Mouse (Mus musculus): ENCODE results near the gene Thap8. TPM values are rescaled to one million over a fixed set of nuclear protein-coding genes. Genes with fewer than 3 reads are reported as not detected.
A peak's percentile ranks its signal among the peaks of the same experiment; 100 is the strongest.

The Thap8 gene
- polyA plus RNA-seq, 1 experiment from 2014 or later, result 0.22 TPM

GRCm38 (mm10) chr7:30322285-30322667 lies 42.4 kb downstream of the Thap8 start:
- under 1% methylated on average over 20 of the region's 20 CpGs for WGBS
- Histone ChIP-seq H3K9ac (ENCODE audit: low read depth, low read length) (peak overlapping the region; percentile 79), H3K27ac (ENCODE audit: low read length) (peak overlapping the region; percentile 89), H3K36me3 (ENCODE audit: control insufficient read depth, insufficient read depth, low read length) (no peaks in the 10 kb centered on the region), H3K27me3 (replicated peaks; ENCODE audit: control insufficient read depth, insufficient read depth, low read length) (no peaks in the 10 kb centered on the region), H3K9me3 (ENCODE audit: control insufficient read depth, low read length) (0 out of 2 replicates have a peak, but pooled peaks cover 3% of the 10 kb centered on the region), H3K4me1 (ENCODE audit: control insufficient read depth, insufficient read depth, low read length) (peaks cover 4% of the 10 kb centered on the region), H3K4me2 (ENCODE audit: low read depth, low read length) (peak overlapping the region; percentile 68), H3K4me3 (ENCODE audit: low read length) (peak overlapping the region; percentile 68)
- ATAC-seq, result peak; percentile 98

- H3K9ac ChIP-seq (ENCODE audit: low read depth, low read length), result peak overlapping the region; percentile 67
- H3K9me3 ChIP-seq (ENCODE audit: control insufficient read depth, low read length), result 0 out of 2 replicates have a peak, but pooled peaks cover 3% of the 10 kb centered on the region
- H3K27me3 ChIP-seq (replicated peaks; ENCODE audit: control insufficient read depth, insufficient read depth, low read length), result no peaks in the 10 kb centered on the region
- peak; percentile 31 for ATAC-seq
- peak overlapping the region; percentile 89 for H3K27ac ChIP-seq (ENCODE audit: low read length)
- peak overlapping the region; percentile 58 for H3K4me2 ChIP-seq (ENCODE audit: low read depth, low read length)
- 23% methylated on average over 6 of the region's 6 CpGs for WGBS
- H3K4me3 ChIP-seq (ENCODE audit: low read length), result peak overlapping the region; percentile 68
- peaks cover 4% of the 10 kb centered on the region for H3K4me1 ChIP-seq (ENCODE audit: control insufficient read depth, insufficient read depth, low read length)
- H3K36me3 ChIP-seq (ENCODE audit: control insufficient read depth, insufficient read depth, low read length), result no peaks in the 10 kb centered on the region
These were observed 43.0 kb downstream of the Thap8 start for GRCm38 (mm10) chr7:30322865-30323264.

DNA sequence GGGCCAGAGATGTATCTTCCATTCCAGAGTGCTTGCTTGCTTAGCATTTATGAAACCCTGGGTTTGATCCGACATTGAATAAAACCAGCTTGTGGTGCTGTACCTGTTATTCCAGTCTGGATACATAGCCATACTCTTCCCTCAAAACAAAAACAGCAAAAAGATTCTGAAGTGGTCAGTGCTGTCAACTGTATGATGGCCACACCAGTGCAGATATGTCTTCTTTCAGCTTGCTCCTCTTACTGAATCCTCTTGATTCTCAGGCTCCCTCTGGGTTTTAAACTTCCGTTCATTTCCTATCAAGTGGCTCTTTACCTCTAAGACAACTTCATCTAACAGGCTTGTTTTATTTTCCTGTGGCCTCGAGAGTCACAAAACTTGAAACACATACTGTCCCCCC lies 43.9 kb downstream of the Thap8 start, which contains the start of gene Sdhaf1:
Gene Sdhaf1, minus strand, starts transcription at position 101 of the 400 bp plus-strand sequence.
- ATAC-seq, result no peak
- Histone ChIP-seq H3K36me3 (ENCODE audit: control insufficient read depth, insufficient read depth, low read length) (no peaks in the 10 kb centered on the region), H3K4me1 (ENCODE audit: control insufficient read depth, insufficient read depth, low read length) (peaks cover 4% of the 10 kb centered on the region)

DNA sequence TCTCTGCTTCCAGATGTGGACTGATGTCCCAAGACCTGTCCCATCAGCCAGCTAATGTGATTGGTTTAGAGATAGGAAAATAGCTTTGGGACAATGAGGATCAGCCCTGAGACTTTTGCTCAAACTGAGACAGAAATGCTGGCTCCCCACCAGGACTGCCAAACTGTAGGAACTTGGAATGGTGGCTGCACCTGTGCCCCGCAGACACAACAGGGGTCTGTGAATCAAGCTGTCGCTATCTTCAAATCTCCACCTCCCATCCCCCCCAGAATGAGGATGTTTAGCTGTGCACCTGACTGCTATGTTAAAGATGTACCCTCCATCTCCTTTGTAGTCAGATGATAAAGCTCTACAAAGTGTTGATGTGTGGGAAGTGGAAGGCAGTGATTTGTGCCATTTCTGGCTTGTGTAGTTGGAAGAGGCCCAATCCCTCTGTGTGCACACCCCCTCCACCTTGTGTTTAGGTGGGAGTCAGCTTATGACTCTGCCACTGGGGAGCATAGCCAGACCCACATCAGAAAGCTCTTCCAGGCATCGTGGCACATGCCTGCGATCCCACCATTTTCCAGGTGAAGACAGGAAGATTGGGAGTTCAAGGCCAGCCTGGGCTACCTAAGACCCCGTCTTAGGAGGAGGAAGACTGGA lies 44.5 kb downstream of the Thap8 start:
- Histone ChIP-seq H3K9me3 (ENCODE audit: control insufficient read depth, low read length) (0 out of 2 replicates have a peak, but pooled peaks cover 3% of the 10 kb centered on the region), H3K4me2 (ENCODE audit: low read depth, low read length) (no peak overlapping the region), H3K27ac (ENCODE audit: low read length) (no peak overlapping the region), H3K27me3 (replicated peaks; ENCODE audit: control insufficient read depth, insufficient read depth, low read length) (no peaks in the 10 kb centered on the region), H3K4me1 (ENCODE audit: control insufficient read depth, insufficient read depth, low read length) (peaks cover 4% of the 10 kb centered on the region), H3K9ac (ENCODE audit: low read depth, low read length) (no peak overlapping the region), H3K36me3 (ENCODE audit: control insufficient read depth, insufficient read depth, low read length) (no peaks in the 10 kb centered on the region), H3K4me3 (ENCODE audit: low read length) (no peak overlapping the region)
- no peak for ATAC-seq
- 88% methylated on average over 5 of the region's 5 CpGs for WGBS

More for the DNA sequence above, 43.9 kb downstream of the Thap8 start, which contains the start of gene Sdhaf1:
- Histone ChIP-seq H3K4me3 (ENCODE audit: low read length) (peak within 1 kb of the TSS; percentile 68), H3K27ac (ENCODE audit: low read length) (peak within 1 kb of the TSS; percentile 89), H3K27me3 (replicated peaks; ENCODE audit: control insufficient read depth, insufficient read depth, low read length) (no peaks in the 10 kb centered on the region), H3K4me2 (ENCODE audit: low read depth, low read length) (peak within 1 kb of the TSS; percentile 58), H3K9me3 (ENCODE audit: control insufficient read depth, low read length) (0 out of 2 replicates have a peak, but pooled peaks cover 3% of the 10 kb centered on the region), H3K9ac (ENCODE audit: low read depth, low read length) (peak within 1 kb of the TSS; percentile 67)
- WGBS, result 78% methylated on average over 3 of the region's 3 CpGs

GRCm38 (mm10) chr7:30325364-30325763 lies 45.5 kb downstream of the Thap8 start:
- no peak for ATAC-seq
- H3K4me2 ChIP-seq (ENCODE audit: low read depth, low read length), result no peak overlapping the region
- 0 out of 2 replicates have a peak, but pooled peaks cover 3% of the 10 kb centered on the region for H3K9me3 ChIP-seq (ENCODE audit: control insufficient read depth, low read length)
- H3K4me3 ChIP-seq (ENCODE audit: low read length), result no peak overlapping the region
- no peaks in the 10 kb centered on the region for H3K36me3 ChIP-seq (ENCODE audit: control insufficient read depth, insufficient read depth, low read length)
- no peaks in the 10 kb centered on the region for H3K27me3 ChIP-seq (replicated peaks; ENCODE audit: control insufficient read depth, insufficient read depth, low read length)
- no peak overlapping the region for H3K9ac ChIP-seq (ENCODE audit: low read depth, low read length)
- peaks cover 4% of the 10 kb centered on the region for H3K4me1 ChIP-seq (ENCODE audit: control insufficient read depth, insufficient read depth, low read length)
- WGBS, result 43% methylated on average over 2 of the region's 2 CpGs
- H3K27ac ChIP-seq (ENCODE audit: low read length), result no peak overlapping the region

DNA sequence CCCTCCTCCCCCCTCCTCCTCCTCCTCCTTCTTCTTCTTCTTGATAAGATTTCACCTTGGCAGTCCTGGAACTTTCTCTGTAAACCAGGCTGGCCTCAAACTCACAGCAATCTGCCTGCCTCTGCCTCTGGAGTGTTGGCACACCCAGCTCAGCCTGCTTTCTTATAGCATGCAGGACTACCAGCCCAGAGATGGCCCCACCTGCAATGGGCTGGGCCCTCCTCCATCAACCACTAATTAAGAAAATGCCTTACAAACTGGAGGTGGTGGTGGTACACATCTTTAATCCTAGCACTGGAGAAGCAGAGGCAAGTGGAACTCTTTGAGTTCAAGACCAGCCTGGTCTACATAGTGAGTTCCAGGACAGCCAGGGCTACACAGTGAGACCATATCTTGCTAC lies 46.5 kb downstream of the Thap8 start:
- no peak for ATAC-seq
- H3K9ac ChIP-seq (ENCODE audit: low read depth, low read length), result no peak overlapping the region
- no peak overlapping the region for H3K27ac ChIP-seq (ENCODE audit: low read length)
- H3K9me3 ChIP-seq (ENCODE audit: control insufficient read depth, low read length), result 0 out of 2 replicates have a peak, but pooled peaks cover 3% of the 10 kb centered on the region
- no peaks in the 10 kb centered on the region for H3K4me1 ChIP-seq (ENCODE audit: control insufficient read depth, insufficient read depth, low read length)
- no peak overlapping the region for H3K4me3 ChIP-seq (ENCODE audit: low read length)
- no peaks in the 10 kb centered on the region for H3K27me3 ChIP-seq (replicated peaks; ENCODE audit: control insufficient read depth, insufficient read depth, low read length)
- no peak overlapping the region for H3K4me2 ChIP-seq (ENCODE audit: low read depth, low read length)
- H3K36me3 ChIP-seq (ENCODE audit: control insufficient read depth, insufficient read depth, low read length), result no peaks in the 10 kb centered on the region

DNA sequence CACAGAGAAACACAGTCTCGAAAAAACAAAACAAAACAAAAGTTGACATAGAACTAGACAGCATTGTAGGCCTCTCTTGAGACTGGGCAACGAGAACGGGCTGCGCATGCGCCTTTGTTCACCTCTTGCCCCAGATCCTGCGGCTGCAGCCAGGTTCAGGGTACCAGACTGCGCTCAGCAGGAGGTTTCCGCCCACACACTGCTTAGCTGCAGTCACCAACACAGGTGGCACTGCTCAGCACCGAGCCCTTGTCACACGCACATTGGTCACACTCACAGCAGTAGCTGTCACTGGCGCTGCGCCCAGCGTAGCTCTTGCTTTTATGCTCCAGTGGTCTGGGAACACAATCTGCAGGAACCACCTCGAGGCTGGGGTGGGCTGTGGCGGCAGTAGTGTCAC lies 47.2 kb downstream of the Thap8 start:
- ATAC-seq, result no peak
- no peak overlapping the region for H3K4me2 ChIP-seq (ENCODE audit: low read depth, low read length)
- WGBS, result 64% methylated on average over 15 of the region's 15 CpGs

DNA sequence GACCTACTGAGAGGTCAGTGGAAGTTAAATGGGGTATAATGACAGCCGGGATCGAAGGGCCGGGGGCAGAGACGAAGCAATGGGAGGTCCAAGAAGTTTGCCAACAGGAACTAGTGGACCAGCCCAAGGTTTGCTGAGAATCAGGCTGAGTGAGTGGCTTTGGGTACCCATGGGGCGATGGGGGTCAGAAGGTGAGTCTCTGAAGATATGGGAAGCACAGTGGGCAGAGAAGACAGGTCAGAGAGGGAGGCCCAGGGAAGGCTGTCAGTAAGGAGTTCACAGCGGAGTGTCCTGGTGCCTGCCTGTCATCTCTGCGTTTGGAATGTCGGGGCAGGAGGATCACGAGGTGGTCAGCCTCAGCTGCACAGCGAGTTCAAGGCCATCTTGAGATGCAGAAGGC lies 48.5 kb downstream of the Thap8 start:
- Histone ChIP-seq H3K27ac (ENCODE audit: low read length) (no peak overlapping the region), H3K4me3 (ENCODE audit: low read length) (no peak overlapping the region), H3K9ac (ENCODE audit: low read depth, low read length) (no peak overlapping the region), H3K36me3 (ENCODE audit: control insufficient read depth, insufficient read depth, low read length) (no peaks in the 10 kb centered on the region), H3K9me3 (ENCODE audit: control insufficient read depth, low read length) (0 out of 2 replicates have a peak, but pooled peaks cover 3% of the 10 kb centered on the region), H3K4me1 (ENCODE audit: control insufficient read depth, insufficient read depth, low read length) (peaks cover 1% of the 10 kb centered on the region), H3K4me2 (ENCODE audit: low read depth, low read length) (no peak overlapping the region), H3K27me3 (replicated peaks; ENCODE audit: control insufficient read depth, insufficient read depth, low read length) (0 out of 2 replicates have a peak, but pooled peaks cover 3% of the 10 kb centered on the region)
- ATAC-seq, result no peak
- WGBS, result 50% methylated on average over 10 of the region's 10 CpGs

More for the DNA sequence above, 47.2 kb downstream of the Thap8 start:
- no peak overlapping the region for H3K4me3 ChIP-seq (ENCODE audit: low read length)
- 0 out of 2 replicates have a peak, but pooled peaks cover 3% of the 10 kb centered on the region for H3K9me3 ChIP-seq (ENCODE audit: control insufficient read depth, low read length)
- no peaks in the 10 kb centered on the region for H3K4me1 ChIP-seq (ENCODE audit: control insufficient read depth, insufficient read depth, low read length)
- no peaks in the 10 kb centered on the region for H3K36me3 ChIP-seq (ENCODE audit: control insufficient read depth, insufficient read depth, low read length)
- no peak overlapping the region for H3K27ac ChIP-seq (ENCODE audit: low read length)
- no peak overlapping the region for H3K9ac ChIP-seq (ENCODE audit: low read depth, low read length)
- 0 out of 2 replicates have a peak, but pooled peaks cover 3% of the 10 kb centered on the region for H3K27me3 ChIP-seq (replicated peaks; ENCODE audit: control insufficient read depth, insufficient read depth, low read length)

DNA sequence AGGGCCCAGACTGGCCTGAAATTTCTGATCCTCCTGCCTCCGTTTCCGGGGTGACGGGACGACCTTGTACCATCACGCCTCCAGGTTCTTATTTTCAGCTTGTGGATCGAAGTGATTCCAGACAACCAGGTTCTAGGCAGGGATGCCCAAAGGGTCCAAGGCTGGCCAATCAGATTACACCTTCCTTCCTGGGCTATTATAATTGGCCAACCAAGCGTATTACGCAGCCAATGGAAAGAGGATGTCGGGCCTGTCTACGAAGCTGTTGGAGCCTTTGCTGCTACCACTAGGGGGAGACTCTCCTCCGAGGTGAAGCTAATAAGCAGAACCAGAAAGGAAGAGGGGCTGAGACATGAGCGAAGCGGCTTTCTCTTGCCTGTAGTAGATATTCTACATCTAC lies 52.0 kb downstream of the Thap8 start:
- peak; percentile 77 for ATAC-seq

More for the DNA sequence above, 52.0 kb downstream of the Thap8 start:
- Histone ChIP-seq H3K4me1 (ENCODE audit: control insufficient read depth, insufficient read depth, low read length) (peaks cover 7% of the 10 kb centered on the region), H3K9ac (ENCODE audit: low read depth, low read length) (no peak overlapping the region), H3K27me3 (replicated peaks; ENCODE audit: control insufficient read depth, insufficient read depth, low read length) (peaks cover 14% of the 10 kb centered on the region), H3K36me3 (ENCODE audit: control insufficient read depth, insufficient read depth, low read length) (no peaks in the 10 kb centered on the region), H3K4me3 (ENCODE audit: low read length) (no peak overlapping the region), H3K27ac (ENCODE audit: low read length) (no peak overlapping the region), H3K9me3 (ENCODE audit: control insufficient read depth, low read length) (no peaks in the 10 kb centered on the region), H3K4me2 (ENCODE audit: low read depth, low read length) (0 out of 2 replicates have a peak overlapping the region, but pooled peaks have one; percentile 7)
- WGBS, result 6% methylated on average over 13 of the region's 13 CpGs
